Mouse (Mus musculus) hindbrain, embryonic 11.5 days (tissue): ENCODE measurements around the gene Slc25a24. TPM values are rescaled to one million over a fixed set of nuclear protein-coding genes. Genes with fewer than 3 reads are reported as not detected.

Source experiments
- ATAC-seq: fragments of 200-750 bp; cut with Nextera tagmentation; 2 replicates; pipeline ENCODE4 v1.8.0; 2017; ENCODE audit warnings: mild to moderate bottlenecking, moderate TSS enrichment, moderate library complexity; ENCODE audit not compliant: low FRiP score
- DNase-seq: peaks from one replicate; pipeline ENCODE4 v3.0.0-alpha.2; 2015; ENCODE audit warnings: low spot score
- H3K27ac ChIP-seq: fragments of 300-500 bp; sonication (generic); 2 replicates; pipeline ENCODE4 v1.5.1; 2014; ENCODE audit warnings: mild to moderate bottlenecking, low read depth, low read length
- H3K27me3 ChIP-seq: fragments of 300-500 bp; sonication (generic); 2 replicates; pipeline ENCODE4 v1.6.1; 2014; ENCODE audit warnings: mild to moderate bottlenecking, low read length, moderate library complexity, mixed read lengths; ENCODE audit not compliant: control insufficient read depth, insufficient read depth
- H3K36me3 ChIP-seq: fragments of 300-500 bp; sonication (generic); 2 replicates; pipeline ENCODE4 v1.6.1; 2014; ENCODE audit warnings: mild to moderate bottlenecking, low read length, moderate library complexity, mixed read lengths; ENCODE audit not compliant: control insufficient read depth, insufficient read depth
- H3K4me1 ChIP-seq: fragments of 300-500 bp; sonication (generic); replicated peaks from 2 replicates; pipeline ENCODE4 v1.6.1; 2014; ENCODE audit warnings: low read length, mixed read lengths; ENCODE audit not compliant: control insufficient read depth, insufficient read depth
- H3K4me2 ChIP-seq: fragments of 300-500 bp; sonication (generic); replicated peaks from 2 replicates; pipeline ENCODE4 v1.6.1; 2014; ENCODE audit warnings: mild to moderate bottlenecking, low read depth, low read length
- H3K4me3 ChIP-seq: fragments of 300-500 bp; sonication (generic); 2 replicates; pipeline ENCODE4 v1.5.1; 2014; ENCODE audit warnings: low read depth, low read length
- H3K9ac ChIP-seq: fragments of 300-500 bp; sonication (generic); 2 replicates; pipeline ENCODE4 v1.6.1; 2014; ENCODE audit warnings: low read depth, low read length
- H3K9me3 ChIP-seq: fragments of 300-500 bp; sonication (generic); 2 replicates; pipeline ENCODE4 v1.6.1; 2016; ENCODE audit warnings: low read length; ENCODE audit not compliant: control insufficient read depth
- WGBS: fragments of 180-500 bp; shearing (Covaris S2); extraction: QIAGEN DNeasy Blood & Tissue Kit; methylation state at CpG from one replicate; pipeline ENCODE4 v1.1.7; 2014; 5-methylcytosine and 5-hydroxymethylcytosine counted together
- polyA plus RNA-seq: library from polyadenylated mRNA; unstranded; fragments of >200 nt; fragmentation: Nextera tagmentation; extraction: Ambion mirVana; gene quantifications from 2 replicates; pipeline ENCODE4 v1.2.1, GENCODE M21; 2014

Gene Slc25a24
- 33.3 and 34.6 TPM in 2 replicates for polyA plus RNA-seq

- WGBS = 2% methylated on average over 30 of the region's 49 CpGs
- no peaks in the 10 kb centered on the region for H3K9me3 ChIP-seq
- peak; percentile 94 for ATAC-seq
- DNase-seq = peak; percentile 76
- H3K4me2 ChIP-seq = peak within 1 kb of the TSS; percentile 79
- H3K9ac ChIP-seq = peak within 1 kb of the TSS; percentile 94
- H3K27me3 ChIP-seq = no peaks in the 10 kb centered on the region
- peak within 1 kb of the TSS; percentile 49; the same call in 1 of the 2 replicates for H3K27ac ChIP-seq
- peak within 1 kb of the TSS; percentile 73 for H3K4me3 ChIP-seq
- H3K4me1 ChIP-seq = no peaks in the 10 kb centered on the region
- no peaks in the 10 kb centered on the region for H3K36me3 ChIP-seq
Observed at GRCm38 (mm10) chr3:109122641-109123530, at the start of gene Slc25a24. Gene Slc25a24, plus strand, starts transcription at chr3:109123149.

GRCm38 (mm10) chr3:109080169-109080568, 42.8 kb upstream of the Slc25a24 start, which contains the start of gene Slc25a54:
Gene Slc25a54, plus strand, starts transcription at chr3:109080469.
- no peak for ATAC-seq
- no peak within 1 kb of the TSS for H3K4me2 ChIP-seq
- no peaks in the 10 kb centered on the region for H3K36me3 ChIP-seq
- H3K27ac ChIP-seq = no peak within 1 kb of the TSS
- H3K4me3 ChIP-seq = no peak within 1 kb of the TSS
- no peak for DNase-seq
- no peak within 1 kb of the TSS for H3K9ac ChIP-seq
- no peaks in the 10 kb centered on the region for H3K9me3 ChIP-seq
- WGBS = 95% methylated on average over 17 of the region's 17 CpGs
- no peaks in the 10 kb centered on the region for H3K4me1 ChIP-seq
- no peaks in the 10 kb centered on the region for H3K27me3 ChIP-seq

- ATAC-seq = no peak
- no peak overlapping the region for H3K4me3 ChIP-seq
Observed at GRCm38 (mm10) chr3:109084418-109084817, 38.5 kb upstream of the Slc25a24 start.

GRCm38 (mm10) chr3:109088460-109088859, 34.5 kb upstream of the Slc25a24 start:
- 14% methylated on average over 2 of the region's 2 CpGs for WGBS
- DNase-seq = no peak

More at GRCm38 (mm10) chr3:109084418-109084817, 38.5 kb upstream of the Slc25a24 start:
- H3K9ac ChIP-seq = no peak overlapping the region
- H3K36me3 ChIP-seq = no peaks in the 10 kb centered on the region
- no peaks in the 10 kb centered on the region for H3K9me3 ChIP-seq
- H3K27me3 ChIP-seq = no peaks in the 10 kb centered on the region
- DNase-seq = no peak
- WGBS = 91% methylated on average over 2 of the region's 2 CpGs
- H3K4me1 ChIP-seq = no peaks in the 10 kb centered on the region
- H3K27ac ChIP-seq = no peak overlapping the region
- no peak overlapping the region for H3K4me2 ChIP-seq

GRCm38 (mm10) chr3:109104702-109105101, 18.2 kb upstream of the Slc25a24 start:
- H3K9me3 ChIP-seq = no peaks in the 10 kb centered on the region
- no peak overlapping the region for H3K4me2 ChIP-seq
- no peak overlapping the region for H3K4me3 ChIP-seq
- WGBS = 61% methylated on average over 8 of the region's 8 CpGs
- no peak overlapping the region for H3K27ac ChIP-seq
- H3K9ac ChIP-seq = no peak overlapping the region
- H3K36me3 ChIP-seq = no peaks in the 10 kb centered on the region
- no peaks in the 10 kb centered on the region for H3K27me3 ChIP-seq
- ATAC-seq (no peak), DNase-seq (no peak)
- no peaks in the 10 kb centered on the region for H3K4me1 ChIP-seq

More at GRCm38 (mm10) chr3:109088460-109088859, 34.5 kb upstream of the Slc25a24 start:
- Histone ChIP-seq H3K4me3 (no peak overlapping the region), H3K27me3 (no peaks in the 10 kb centered on the region), H3K9me3 (no peaks in the 10 kb centered on the region), H3K9ac (no peak overlapping the region), H3K36me3 (no peaks in the 10 kb centered on the region), H3K4me2 (no peak overlapping the region), H3K4me1 (no peaks in the 10 kb centered on the region), H3K27ac (no peak overlapping the region)
- ATAC-seq = no peak

GRCm38 (mm10) chr3:109117136-109117535, 5.8 kb upstream of the Slc25a24 start:
- Histone ChIP-seq H3K4me2 (no peak overlapping the region), H3K27me3 (no peaks in the 10 kb centered on the region), H3K4me3 (no peak overlapping the region), H3K27ac (no peak overlapping the region), H3K9ac (no peak overlapping the region), H3K9me3 (no peaks in the 10 kb centered on the region; the same call in 1 of the 2 replicates), H3K4me1 (no peaks in the 10 kb centered on the region), H3K36me3 (no peaks in the 10 kb centered on the region)
- no peak for DNase-seq
- ATAC-seq = no peak

GRCm38 (mm10) chr3:109119562-109119961, 3.4 kb upstream of the Slc25a24 start:
- no peaks in the 10 kb centered on the region for H3K27me3 ChIP-seq
- H3K27ac ChIP-seq = no peak overlapping the region
- ATAC-seq (no peak), DNase-seq (no peak)
- WGBS = 87% methylated on average over 5 of the region's 5 CpGs
- no peak overlapping the region for H3K9ac ChIP-seq
- H3K36me3 ChIP-seq = no peaks in the 10 kb centered on the region
- H3K4me3 ChIP-seq = no peak overlapping the region
- H3K4me1 ChIP-seq = no peaks in the 10 kb centered on the region
- H3K4me2 ChIP-seq = no peak overlapping the region
- H3K9me3 ChIP-seq = no peaks in the 10 kb centered on the region; the same call in 1 of the 2 replicates

- H3K27ac ChIP-seq = no peak overlapping the region
- H3K9ac ChIP-seq = no peak overlapping the region
- WGBS = 79% methylated on average over 5 of the region's 5 CpGs
- no peaks in the 10 kb centered on the region for H3K9me3 ChIP-seq
- no peaks in the 10 kb centered on the region for H3K36me3 ChIP-seq
- ATAC-seq (no peak), DNase-seq (no peak)
- no peak overlapping the region for H3K4me3 ChIP-seq
- H3K4me1 ChIP-seq = no peaks in the 10 kb centered on the region
- H3K27me3 ChIP-seq = no peaks in the 10 kb centered on the region
- no peak overlapping the region for H3K4me2 ChIP-seq
Observed at GRCm38 (mm10) chr3:109119973-109120372, 3.0 kb upstream of the Slc25a24 start.
